Mouse (Mus musculus) megakaryocyte progenitor cell, adult 5-6 weeks (primary cell): ENCODE data around the gene Tle3. TPM values are rescaled to one million over a fixed set of nuclear protein-coding genes. Genes with fewer than 3 reads are reported as not detected.
A peak's percentile ranks its signal among the peaks of the same experiment; 100 is the strongest.

Experiments used
- ATAC-seq: replicated peaks from 2 replicates; pipeline ENCODE4 v1.8.0; 2016; ENCODE audit warnings: mild to moderate bottlenecking, moderate TSS enrichment, inconsistent platforms; ENCODE audit not compliant: poor library complexity
- total RNA-seq, 2 experiments: library from RNA; stranded (forward) in 1 of 2; stranded (reverse) in 1 of 2; fragments of 157-497, 149-512 nt in 1 of 2; fragments of 200-1000 nt in 1 of 2; gene quantifications; 2 replicates each; pipeline versions ENCODE4 v1.2.3 to v1.2.4; 2015 to 2017

The Tle3 gene
- total RNA-seq (2015) (65.2 and 66.2 TPM in 2 replicates), total RNA-seq (2017) (48.0 and 50.5 TPM in 2 replicates)

DNA sequence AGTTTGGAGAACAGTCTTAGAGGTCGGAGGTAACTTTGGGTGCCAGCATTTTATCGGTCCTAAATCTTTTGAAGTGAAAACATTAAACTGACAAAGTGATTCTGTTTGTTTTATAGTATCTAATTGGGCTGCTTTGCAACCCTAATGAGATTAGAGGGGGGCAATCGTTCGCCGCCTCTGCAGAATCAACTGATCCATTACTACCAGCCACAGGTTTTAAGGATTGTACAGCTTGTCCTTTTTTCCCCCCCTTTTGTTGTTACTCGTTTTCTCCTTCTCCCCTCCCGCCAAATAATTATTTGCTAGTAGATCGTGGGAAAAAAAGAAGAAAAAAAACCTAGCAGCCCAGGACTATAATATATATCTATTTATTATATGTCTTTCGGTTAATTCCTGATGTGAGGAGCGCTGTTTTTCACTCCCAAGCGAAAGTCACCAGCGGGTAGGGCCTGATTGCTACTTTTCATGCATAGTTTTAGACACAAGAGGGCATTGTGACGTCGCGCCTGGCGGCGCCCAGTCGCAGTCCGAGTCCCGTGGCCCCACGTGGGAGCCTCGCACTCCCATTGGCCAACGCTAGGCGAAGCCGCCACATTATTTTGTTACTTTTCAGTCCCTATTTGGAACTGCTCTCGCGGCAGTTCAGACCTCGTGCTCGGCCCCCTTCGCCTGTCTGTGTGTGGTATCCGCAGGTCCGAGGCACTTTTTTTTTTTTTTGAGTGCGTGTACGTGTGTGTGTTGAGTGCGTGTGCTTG lies at the start of gene Tle3:
Gene Tle3, plus strand, starts transcription at position 612 of the 755 bp plus-strand sequence.
- peak; percentile 60 for ATAC-seq

DNA sequence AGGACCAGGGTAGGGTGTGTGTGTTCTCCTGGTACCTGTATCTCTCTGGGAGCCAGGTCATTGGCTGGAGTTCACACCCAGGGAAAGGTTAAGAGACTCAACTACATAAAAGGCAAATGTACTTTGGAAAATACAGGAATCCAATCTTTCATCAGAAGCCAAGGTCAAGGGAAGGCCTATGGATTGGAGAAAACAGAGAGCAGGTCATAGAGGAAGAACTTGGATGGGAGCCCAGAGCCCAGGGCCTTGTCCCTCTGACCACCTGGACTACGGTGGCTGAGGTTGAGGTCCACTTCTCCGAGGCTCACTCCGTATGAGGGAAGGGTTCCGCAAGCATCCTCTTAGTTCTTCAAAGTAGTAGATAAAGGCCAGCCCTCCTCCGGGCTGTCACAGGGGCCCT lies 48.9 kb upstream of the Tle3 start:
- no peak for ATAC-seq

DNA sequence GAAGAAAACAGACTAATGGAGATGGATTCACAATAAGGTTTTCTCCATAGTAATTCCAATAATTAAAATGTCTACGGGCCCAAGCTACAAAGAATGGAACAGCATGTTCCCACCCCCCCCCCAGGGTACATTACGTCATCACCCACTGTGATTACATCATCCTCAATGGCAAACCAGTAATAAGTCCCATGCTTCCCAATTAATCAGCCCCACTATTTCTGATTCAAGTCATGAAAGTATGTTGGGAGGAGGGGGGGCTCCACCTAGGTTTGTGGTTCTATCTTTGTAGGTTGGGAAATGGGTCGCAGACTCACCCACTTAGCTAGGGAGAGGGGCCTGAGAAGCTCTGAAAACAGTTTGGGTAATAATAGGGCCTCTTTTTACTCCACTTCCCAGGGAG lies 48.3 kb upstream of the Tle3 start:
- ATAC-seq = no peak

DNA sequence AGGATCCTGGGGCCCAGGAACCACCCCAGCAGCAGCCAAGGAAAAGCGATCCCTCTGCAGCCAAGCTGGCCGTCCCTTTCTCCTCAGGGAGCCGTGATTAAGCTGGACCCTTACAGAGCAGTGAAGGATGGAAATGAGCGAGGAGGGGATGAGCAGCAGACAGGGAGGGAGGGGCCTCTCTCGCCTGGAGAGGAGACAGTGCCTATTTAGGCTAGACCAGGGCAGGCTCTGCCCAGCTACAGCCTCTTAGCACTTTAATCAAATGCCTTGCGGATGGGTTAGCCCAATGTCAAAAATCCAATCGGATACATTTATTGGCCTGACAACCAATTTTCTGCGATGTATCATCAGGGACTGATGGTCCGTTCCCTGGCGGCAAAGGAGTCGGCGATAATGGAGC lies 47.8 kb upstream of the Tle3 start:
- ATAC-seq = no peak

DNA sequence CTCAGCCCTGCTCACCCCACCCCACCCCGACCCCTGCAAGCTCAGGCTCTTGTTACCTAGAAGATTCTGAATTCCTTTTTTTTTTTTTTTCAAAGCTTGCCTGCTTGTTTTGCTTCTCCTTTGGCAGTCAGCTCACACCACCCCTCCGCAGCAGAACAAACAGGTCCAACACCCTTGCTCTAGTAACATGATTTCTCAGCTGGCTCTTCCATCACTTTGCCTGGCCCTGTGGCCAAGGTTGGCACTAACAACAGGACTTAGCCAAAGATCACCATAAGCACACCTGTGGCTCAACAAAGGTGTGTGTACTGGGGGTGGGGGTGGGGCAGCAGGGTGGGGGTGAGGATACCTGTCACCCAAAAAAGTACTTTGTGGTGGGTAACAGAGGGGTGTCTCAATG lies 47.2 kb upstream of the Tle3 start:
- ATAC-seq = no peak

DNA sequence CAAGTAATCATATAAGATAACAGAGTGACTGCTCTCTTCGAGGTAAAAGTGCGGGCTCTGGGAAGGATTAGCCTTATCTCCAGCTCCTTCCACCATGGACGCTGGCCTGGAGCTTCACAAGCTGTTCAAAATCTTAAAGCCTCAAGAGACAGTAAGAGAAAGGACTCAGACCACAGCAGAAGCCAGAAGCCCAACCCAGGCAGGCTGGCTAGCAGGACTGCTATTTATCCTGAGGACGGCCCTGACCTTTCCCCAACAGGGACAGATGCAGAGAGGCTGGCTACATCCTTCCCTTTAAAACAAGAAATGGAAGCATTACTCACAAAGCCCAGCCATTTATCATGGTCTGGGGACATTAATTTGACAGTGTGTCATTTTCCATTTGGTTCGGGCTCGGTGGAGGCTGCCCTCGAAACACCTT lies 46.2 kb upstream of the Tle3 start:
- no peak for ATAC-seq

DNA sequence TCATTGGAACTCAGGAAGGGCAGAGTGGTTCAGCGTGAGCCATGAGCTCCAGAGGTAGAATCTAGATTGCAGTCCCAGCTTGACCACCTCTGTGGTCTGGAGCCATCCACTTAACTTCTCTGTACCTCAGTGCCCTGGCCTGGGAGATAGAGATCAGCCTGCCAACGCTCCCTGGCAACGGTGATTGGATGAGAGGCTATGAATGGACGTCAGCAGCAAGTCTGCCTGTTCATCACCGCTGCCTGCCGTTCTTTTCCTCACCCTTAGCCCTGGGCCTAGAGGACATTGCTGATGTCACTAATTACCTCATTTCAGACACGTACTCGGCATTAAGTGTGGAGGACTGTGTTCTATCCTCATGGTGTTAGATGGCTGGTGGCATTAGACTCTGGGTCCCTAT lies 45.2 kb upstream of the Tle3 start:
- no peak for ATAC-seq

DNA sequence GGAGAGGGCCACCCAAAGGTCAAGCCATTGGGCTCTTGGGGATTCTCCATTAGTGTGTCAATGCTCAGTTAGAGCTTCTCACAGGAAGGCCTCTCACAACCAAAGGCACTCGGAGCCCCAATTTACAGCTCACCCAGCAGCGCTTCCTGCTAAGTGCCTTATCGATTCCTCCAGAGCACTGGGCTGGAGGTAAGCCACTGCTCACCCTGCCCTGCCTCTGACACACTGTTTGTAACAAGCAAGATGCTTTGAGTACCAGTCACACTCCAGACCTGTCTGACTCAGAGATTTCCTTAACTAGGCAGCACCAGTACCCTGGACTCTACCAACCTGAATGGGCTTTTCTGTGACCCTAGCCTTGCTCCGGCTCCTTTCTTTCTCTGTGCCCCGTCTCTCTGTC lies 44.0 kb upstream of the Tle3 start:
- ATAC-seq = peak; percentile 64

DNA sequence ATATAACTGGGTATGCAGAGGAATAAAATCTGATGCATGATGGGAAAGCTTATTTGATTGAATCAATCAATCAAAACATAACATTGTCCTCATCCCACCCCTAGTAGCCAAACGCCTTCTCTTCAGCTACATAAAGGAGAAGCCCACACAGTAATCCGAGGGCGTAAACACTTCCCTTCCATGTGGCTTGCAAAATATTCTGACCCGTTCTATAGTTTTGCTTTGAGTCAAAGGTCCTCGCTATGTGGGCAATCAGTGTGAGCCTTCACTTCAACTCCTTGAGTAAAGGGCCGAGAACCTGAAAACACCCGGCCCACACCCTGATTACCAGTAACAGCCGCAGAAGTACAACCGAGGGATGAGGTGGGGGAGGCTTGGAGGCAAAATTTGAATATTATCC lies 41.4 kb upstream of the Tle3 start:
- no peak for ATAC-seq

DNA sequence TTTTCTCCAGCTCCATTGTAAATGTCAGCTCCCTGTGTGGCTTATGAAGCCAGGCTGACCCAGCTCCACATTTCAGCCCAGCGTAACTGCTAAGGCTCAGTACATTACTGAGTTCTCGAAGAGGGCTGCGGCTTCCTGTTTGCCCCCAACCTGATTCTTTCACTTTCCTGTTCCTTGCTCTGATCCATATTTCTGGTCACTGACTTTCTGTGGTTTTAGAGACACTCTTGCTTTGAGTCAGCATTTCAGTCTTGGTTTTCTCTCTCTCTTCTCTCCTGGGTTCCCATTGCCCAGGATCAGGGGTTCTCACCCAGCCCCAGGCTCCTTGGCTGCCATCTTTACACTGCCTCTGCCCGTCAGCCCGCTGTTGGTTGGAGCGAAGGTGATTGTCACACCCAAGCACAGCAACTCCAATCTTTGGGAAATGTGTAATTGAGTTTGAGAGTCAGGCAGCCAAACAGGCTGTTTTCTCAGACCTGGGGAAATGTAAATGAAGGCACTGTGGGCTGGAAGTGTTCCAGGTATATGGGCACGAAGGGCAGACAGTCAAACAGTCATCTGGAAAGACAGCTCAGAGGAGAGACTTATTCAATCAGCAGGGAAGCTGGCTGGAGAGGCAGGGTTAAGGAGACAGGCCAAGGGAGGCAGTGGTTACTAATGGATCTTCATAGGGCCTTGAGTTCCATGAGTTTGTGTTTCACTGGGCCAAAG lies 39.8 kb upstream of the Tle3 start:
- ATAC-seq = peak; percentile 34

DNA sequence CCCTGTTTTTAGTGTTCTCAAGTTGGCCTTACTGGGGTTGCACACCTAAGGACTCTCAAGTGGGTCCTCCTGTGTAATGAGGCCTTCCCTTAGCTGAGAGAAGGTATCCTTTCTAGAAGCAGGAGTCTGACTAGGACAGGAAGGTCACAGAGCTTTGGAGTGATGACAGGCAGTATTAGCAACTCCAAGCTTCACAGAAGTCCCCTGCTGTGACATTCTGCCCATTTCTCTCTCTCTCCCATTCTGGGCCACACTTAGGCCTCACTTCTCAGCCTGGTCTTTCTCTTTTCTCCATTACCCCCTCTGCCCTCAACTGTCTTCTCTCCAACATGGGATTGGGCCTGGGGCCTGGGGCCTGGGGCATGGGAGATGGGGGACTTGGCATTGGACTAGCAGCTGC lies 36.0 kb upstream of the Tle3 start:
- ATAC-seq = no peak

DNA sequence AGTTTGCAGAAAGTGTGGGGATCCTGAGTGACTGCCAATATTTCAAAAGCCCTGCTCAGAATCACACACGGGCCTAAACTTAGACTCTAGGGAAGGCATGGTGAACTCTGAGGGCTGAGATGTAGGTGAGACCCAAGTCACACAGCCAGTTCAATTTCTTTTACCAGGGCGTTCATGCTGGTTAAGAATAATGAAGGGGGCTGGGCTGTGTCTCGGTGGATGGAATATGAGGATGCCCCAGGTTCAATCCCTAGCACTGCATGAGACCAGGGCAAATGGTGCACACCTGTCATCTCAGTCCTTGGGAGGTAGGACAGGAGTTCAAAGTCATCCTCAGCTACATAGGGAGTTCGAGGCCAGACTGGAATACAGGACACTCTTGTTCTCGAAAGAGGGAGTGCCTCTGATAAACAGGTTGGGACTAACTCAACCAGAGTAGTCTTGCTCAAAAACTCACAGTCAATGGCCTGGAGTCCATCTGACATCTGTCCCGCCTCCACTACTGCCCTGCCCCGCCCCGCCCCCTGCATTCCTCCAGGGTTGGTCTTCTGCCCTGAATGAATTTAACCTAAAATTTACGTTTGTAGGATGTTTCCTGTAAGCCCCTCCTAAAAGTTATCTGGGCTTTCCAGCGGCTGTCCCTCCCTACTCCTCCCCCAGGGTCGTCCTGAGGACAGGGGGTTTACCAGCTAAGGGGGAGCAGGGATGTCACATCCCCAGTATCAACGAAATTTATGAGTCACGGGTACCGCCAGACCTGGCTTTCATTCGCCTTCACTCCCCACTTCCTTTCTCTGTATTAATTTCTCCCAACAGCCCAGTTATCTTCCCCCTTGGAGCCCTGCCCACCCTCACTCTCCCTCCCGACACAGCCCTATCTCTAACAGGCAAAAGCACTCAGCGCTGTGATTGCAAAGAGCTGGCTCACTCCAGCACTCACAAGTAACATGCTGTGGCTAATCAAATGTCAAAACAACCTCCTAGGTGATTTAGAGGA lies 35.3 kb upstream of the Tle3 start:
- peak; percentile 74 for ATAC-seq

DNA sequence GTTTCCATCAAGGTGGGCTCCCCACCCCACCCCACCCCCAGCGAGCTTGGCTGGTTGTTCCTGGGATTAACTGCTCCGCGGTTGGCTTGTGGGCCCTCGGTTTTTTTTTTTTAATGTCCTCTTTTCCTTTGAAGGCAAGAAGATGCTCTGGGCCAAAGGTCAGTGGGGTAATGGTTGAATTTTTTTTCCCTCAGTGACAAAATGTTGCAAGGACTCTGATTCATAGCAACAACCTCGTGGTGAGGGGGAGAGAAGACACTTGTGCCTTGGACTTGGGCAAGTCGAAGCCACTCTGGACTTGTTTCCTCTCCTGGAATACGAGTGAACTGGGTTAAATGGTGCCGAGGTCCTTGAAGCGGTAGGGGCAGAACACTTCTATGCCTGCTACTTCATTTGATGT lies 34.5 kb upstream of the Tle3 start:
- no peak for ATAC-seq

DNA sequence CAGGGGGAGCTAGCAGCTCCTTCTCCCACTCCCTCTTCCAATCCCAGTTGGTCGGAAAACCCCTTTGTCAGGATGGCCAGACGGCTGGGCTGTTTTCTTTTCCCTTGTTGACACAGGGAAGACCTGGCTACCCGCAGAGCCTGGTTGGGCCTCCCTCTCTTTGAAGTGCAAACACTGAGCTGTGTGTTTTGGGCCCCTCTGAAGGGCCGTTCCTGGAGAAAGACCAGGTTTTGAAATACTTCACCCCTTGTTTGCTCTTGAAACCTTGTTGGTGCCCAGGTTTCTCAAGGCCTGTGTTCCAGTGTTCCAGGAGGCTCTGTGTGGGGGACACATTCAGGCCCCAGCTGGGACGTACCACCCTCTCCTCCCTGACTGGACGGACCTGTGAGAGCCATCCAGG lies 32.9 kb upstream of the Tle3 start:
- no peak for ATAC-seq

DNA sequence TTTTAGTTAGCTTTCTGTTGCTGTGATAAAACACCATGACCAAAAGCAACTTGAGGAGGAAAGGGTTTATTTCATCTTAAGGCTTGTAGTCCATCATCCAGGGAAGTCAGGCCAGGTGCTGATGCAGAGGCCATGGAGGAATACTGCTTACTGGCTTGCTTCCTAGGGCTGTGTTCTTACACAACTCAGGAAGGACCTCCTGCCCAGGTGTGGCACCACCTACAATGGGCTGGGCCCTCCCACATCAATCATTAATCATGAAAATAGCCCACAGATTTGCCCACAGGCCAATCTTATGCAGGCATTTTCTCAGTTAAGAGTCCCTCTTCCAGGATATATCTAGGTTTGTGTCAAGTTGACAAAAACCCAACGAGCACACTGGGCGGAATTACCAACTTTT lies 31.8 kb upstream of the Tle3 start:
- no peak for ATAC-seq

DNA sequence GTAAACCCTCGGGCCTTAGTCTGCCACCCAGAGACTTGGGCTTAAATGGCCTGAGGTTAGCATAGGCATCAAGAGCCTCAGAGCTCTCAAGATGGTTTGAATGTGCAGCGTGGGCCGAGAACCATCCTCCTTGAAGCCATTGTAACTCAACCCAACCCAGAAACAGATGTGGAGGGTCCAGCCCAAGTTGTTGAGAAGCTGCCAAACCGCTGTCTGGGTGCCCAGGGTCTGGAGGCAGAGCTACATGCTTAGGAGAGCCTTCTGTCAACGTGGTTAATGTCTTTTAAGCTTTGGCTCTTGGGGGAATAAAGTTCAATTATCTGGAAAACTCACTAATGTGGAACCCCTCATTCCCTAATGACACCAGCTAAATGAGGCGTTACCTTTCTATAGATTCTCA lies 29.9 kb upstream of the Tle3 start:
- no peak for ATAC-seq

DNA sequence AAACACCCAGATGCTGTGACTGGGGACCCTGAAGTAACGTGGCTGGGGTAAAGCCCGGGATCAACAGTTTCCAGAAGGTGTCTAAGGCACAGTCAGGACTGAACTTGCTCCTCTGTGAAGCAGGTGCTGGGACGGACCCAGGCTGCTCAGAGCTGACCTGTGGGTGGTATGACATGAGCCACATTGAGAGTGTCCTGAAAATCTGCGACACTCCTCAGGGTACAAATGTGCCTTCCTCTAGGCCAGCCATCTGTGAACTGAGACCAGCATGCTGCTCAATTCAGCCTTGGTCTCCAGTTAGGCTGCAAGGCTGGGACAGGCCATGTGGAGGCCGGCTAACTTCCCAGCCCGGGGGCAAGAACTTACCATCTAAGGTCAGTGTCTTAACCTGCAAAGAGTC lies 27.5 kb upstream of the Tle3 start:
- no peak for ATAC-seq

DNA sequence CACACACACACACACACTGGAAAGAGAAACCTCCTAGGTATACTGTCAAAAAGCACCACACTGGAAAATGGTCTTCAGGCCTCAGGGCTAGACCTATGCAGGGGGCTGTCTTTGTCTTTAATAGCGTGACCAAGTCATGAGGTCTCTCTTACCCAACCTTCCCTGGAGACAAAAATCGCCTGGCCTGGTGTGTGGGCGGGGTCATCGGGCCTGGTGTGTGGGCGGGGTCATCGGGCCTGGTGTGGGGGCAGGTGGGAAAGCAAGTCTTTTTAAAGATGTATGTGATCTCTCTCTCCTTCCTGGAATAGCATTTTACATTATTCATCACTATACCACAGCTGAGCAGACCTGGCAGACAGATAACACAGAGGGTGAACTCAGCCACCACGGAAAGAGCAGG lies 25.2 kb upstream of the Tle3 start:
- 0 out of 2 replicates have a peak, but pooled peaks have one; percentile 14 for ATAC-seq

DNA sequence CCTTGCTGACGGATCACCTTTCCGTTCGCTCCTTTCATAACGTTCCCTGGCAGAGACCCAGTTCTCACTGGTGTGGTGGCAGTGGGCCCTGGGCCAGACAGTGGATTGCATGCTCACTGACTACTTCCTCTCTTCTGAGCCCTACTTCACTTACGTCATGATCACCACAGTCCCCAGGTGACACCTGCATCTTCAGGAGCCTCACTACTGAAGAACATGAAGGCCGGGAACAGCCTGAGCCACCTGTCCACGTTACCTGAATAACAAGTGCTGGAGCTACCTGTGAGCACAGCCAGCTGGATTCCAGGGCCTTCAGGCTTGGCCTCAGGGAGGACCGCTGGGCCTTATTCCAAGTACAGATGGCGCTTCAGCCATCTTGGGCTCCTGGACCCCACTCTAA lies 24.1 kb upstream of the Tle3 start:
- ATAC-seq = peak; percentile 39

DNA sequence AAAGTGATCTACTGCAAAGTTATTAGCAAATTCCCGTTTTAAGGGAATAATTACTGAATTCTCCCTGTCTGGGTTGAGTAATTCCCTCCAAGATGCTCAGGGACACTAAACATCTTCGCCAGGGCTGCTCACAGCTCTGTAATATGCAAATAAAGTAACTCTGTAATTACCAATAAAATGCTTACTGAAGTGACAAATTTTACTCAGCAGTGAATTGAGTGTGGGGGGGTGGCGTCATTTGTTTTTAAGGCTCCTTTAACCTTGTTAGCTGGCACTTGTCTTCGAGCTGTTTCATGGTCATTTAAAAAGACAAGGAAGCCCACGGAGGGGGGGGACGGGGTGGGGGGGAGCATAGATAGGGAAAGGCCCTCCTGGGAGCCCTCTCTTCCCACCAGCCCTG lies 23.6 kb upstream of the Tle3 start:
- ATAC-seq = no peak

DNA sequence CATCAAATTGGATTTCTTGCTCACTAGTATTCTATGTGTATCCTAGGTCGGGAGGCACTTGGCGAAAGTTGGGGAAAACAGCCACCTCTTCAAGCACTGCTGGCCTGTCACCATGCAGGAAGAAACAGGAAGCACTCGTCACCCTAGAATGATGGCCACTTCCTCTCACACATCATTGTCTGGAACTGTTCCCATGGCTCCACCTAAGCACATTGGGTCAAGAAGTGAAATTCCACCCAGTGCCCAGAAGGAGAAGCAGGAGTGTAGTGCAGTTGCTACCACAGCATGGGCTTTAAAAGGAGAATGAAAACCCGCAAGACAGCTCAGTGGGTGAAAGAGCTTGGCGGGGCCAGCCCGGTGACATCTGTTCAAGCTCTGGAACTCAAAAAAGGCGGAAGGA lies 22.5 kb upstream of the Tle3 start:
- ATAC-seq = peak; percentile 92
